Mouse (Mus musculus) liver, postnatal 0 days (tissue): ENCODE measurements at regions not wholly inside any gene's neighbourhood (a gene's known extent, or its start where the extent isn't known, plus 50 kb on each side); places are given as distances from the start of the nearest gene placed in this dataset.
A peak's percentile ranks its signal among the peaks of the same experiment; 100 is the strongest.

Source experiments
- ATAC-seq: fragments of 200-750 bp; cut with Nextera tagmentation; 2 replicates; pipeline ENCODE4 v1.8.0; 2017; ENCODE audit warnings: mild to moderate bottlenecking, moderate library complexity
- DNase-seq: peaks from one replicate; pipeline ENCODE4 v3.0.0-alpha.2; 2016
- H3K27ac ChIP-seq: fragments of 300-500 bp; sonication (generic); 2 replicates; pipeline ENCODE4 v1.5.1; 2014; ENCODE audit warnings: antibody characterized with exemption, moderate library complexity, mild to moderate bottlenecking, low read depth
- H3K27me3 ChIP-seq: fragments of 300-500 bp; sonication (generic); 2 replicates; pipeline ENCODE4 v1.6.1; 2014; ENCODE audit warnings: low read length, control low read depth, mixed read lengths; ENCODE audit not compliant: insufficient read depth
- H3K36me3 ChIP-seq: fragments of 300-500 bp; sonication (generic); replicated peaks from 2 replicates; pipeline ENCODE4 v1.6.1; 2014; ENCODE audit warnings: mild to moderate bottlenecking, control low read depth, low read length, moderate library complexity, mixed read lengths; ENCODE audit not compliant: insufficient read depth
- H3K4me1 ChIP-seq: fragments of 300-500 bp; sonication (generic); 2 replicates; pipeline ENCODE4 v1.6.1; 2014; ENCODE audit warnings: antibody characterized with exemption, mild to moderate bottlenecking, control low read depth; ENCODE audit not compliant: insufficient read depth
- H3K4me2 ChIP-seq: fragments of 300-500 bp; sonication (generic); 2 replicates; pipeline ENCODE4 v1.6.1; 2014; ENCODE audit warnings: low read depth, mild to moderate bottlenecking, low read length, moderate library complexity, mixed read lengths
- H3K4me3 ChIP-seq: fragments of 300-500 bp; sonication (generic); 2 replicates; pipeline ENCODE4 v1.5.1; 2014; ENCODE audit warnings: low read depth, low read length
- H3K9ac ChIP-seq: fragments of 300-500 bp; sonication (generic); replicated peaks from 2 replicates; pipeline ENCODE4 v1.6.1; 2014; ENCODE audit warnings: mild to moderate bottlenecking, moderate library complexity
- H3K9me3 ChIP-seq: fragments of 300-500 bp; sonication (generic); 2 replicates; pipeline ENCODE4 v1.6.1; 2016; ENCODE audit warnings: mild to moderate bottlenecking, control low read depth, low read length, mixed read lengths
- CTCF ChIP-seq: sonication (generic); IDR thresholded peaks from 2 replicates; pipeline ENCODE4 v1.5.1; 2016; ENCODE audit warnings: antibody characterized with exemption, low read depth
- EP300 ChIP-seq: IDR thresholded peaks from 2 replicates; pipeline ENCODE4 v1.6.1; 2016; ENCODE audit warnings: antibody characterized with exemption, low read depth, mild to moderate bottlenecking
- WGBS: fragments of 180-500 bp; shearing (Covaris S2); extraction: QIAGEN DNeasy Blood & Tissue Kit; methylation state at CpG from one replicate; pipeline ENCODE4 v1.1.7; 2014; ENCODE audit not compliant: insufficient replicate concordance; 5-methylcytosine and 5-hydroxymethylcytosine counted together

DNA sequence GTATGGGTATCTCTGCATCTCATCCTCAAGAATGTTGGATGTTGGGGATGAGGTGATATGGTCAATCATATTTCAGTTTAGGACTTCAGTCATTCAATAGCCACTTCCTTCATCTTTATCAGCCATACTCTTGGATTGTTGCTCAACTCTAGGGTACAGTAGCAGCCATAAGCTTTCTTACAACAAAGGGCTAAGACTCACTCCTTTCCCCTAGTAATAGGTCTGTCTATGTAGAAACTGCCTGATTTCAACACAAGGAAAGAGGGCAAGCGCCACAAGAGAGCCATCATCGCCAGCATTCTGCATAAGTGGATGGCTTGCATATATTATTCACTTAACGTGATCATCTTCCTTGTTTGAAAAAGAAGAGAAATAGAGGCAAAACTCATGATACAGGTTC is 107.5 kb upstream of the Rmdn2 start:
- ATAC-seq = no peak
- Histone ChIP-seq H3K27ac (no peak overlapping the region), H3K4me3 (no peak overlapping the region), H3K9me3 (no peaks in the 10 kb centered on the region), H3K4me2 (no peak overlapping the region), H3K36me3 (no peaks in the 10 kb centered on the region), H3K4me1 (no peaks in the 10 kb centered on the region), H3K9ac (no peak overlapping the region), H3K27me3 (no peaks in the 10 kb centered on the region)
- WGBS = 65% methylated on average over 3 of the region's 3 CpGs
- TF ChIP-seq EP300 (no peak), CTCF (no peak)
- no peak for DNase-seq

GRCm38 (mm10) chr17:79505565-79505964 is 106.1 kb upstream of the Rmdn2 start:
- TF ChIP-seq CTCF = no peak
- TF ChIP-seq EP300 = no peak
- Histone ChIP-seq H3K27me3 (no peaks in the 10 kb centered on the region), H3K4me3 (no peak overlapping the region), H3K36me3 (no peaks in the 10 kb centered on the region), H3K4me2 (no peak overlapping the region), H3K9ac (no peak overlapping the region), H3K4me1 (no peaks in the 10 kb centered on the region), H3K27ac (no peak overlapping the region), H3K9me3 (no peaks in the 10 kb centered on the region)
- DNase-seq (no peak), ATAC-seq (no peak)
- WGBS = 51% methylated on average over 1 of the region's 1 CpGs

- Histone ChIP-seq H3K4me1 (no peaks in the 10 kb centered on the region), H3K4me2 (no peak overlapping the region), H3K4me3 (no peak overlapping the region), H3K36me3 (no peaks in the 10 kb centered on the region), H3K9ac (no peak overlapping the region), H3K9me3 (no peaks in the 10 kb centered on the region), H3K27me3 (no peaks in the 10 kb centered on the region), H3K27ac (no peak overlapping the region)
- ATAC-seq (no peak), DNase-seq (no peak)
- TF ChIP-seq EP300 = no peak
- TF ChIP-seq CTCF = no peak
- WGBS = 73% methylated on average over 8 of the region's 8 CpGs
Observed at GRCm38 (mm10) chr17:79509281-79509680, 102.4 kb upstream of the Rmdn2 start.

GRCm38 (mm10) chr17:79509957-79510710 is 101.5 kb upstream of the Rmdn2 start:
- Histone ChIP-seq H3K9me3 (no peaks in the 10 kb centered on the region), H3K4me1 (no peaks in the 10 kb centered on the region), H3K36me3 (no peaks in the 10 kb centered on the region), H3K27ac (no peak overlapping the region), H3K27me3 (no peaks in the 10 kb centered on the region), H3K4me3 (no peak overlapping the region), H3K4me2 (no peak overlapping the region), H3K9ac (no peak overlapping the region)
- TF ChIP-seq CTCF (no peak), EP300 (no peak)
- 71% methylated on average over 11 of the region's 11 CpGs for WGBS
- no peak for DNase-seq
- ATAC-seq = no peak

GRCm38 (mm10) chr17:79511218-79511617 is 100.4 kb upstream of the Rmdn2 start:
- WGBS = 83% methylated on average over 9 of the region's 9 CpGs
- Histone ChIP-seq H3K36me3 (no peaks in the 10 kb centered on the region), H3K4me2 (no peak overlapping the region), H3K27me3 (no peaks in the 10 kb centered on the region), H3K9me3 (no peaks in the 10 kb centered on the region), H3K4me3 (no peak overlapping the region), H3K27ac (no peak overlapping the region), H3K9ac (no peak overlapping the region), H3K4me1 (no peaks in the 10 kb centered on the region)
- no peak for TF ChIP-seq CTCF
- no peak for TF ChIP-seq EP300
- ATAC-seq (no peak), DNase-seq (no peak)

DNA sequence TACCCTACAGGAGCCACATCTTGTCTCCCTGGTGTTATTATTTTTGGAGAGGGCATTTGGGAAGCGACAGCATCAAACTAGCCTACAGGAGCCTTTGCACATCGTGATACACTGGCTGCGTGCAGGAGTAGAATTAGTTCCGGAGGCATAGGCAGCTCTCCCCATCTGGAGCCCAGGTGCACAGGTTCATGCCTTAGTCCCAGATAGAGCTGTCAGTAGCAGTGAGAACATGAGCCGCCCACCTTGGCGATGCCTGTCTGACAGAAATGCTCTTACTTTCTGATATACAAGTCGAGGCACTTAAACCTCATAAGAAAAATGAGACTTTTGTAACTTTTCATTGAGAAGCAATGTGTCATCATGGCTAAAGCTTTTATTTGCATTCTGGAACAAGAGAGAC is 97.6 kb upstream of the Rmdn2 start:
- H3K36me3 ChIP-seq = no peaks in the 10 kb centered on the region
- no peak for ATAC-seq
- H3K9ac ChIP-seq = no peak overlapping the region
- H3K4me3 ChIP-seq = no peak overlapping the region
- no peaks in the 10 kb centered on the region for H3K9me3 ChIP-seq
- 78% methylated on average over 7 of the region's 7 CpGs for WGBS
- no peak overlapping the region for H3K27ac ChIP-seq
- H3K4me1 ChIP-seq = no peaks in the 10 kb centered on the region
- no peak overlapping the region for H3K4me2 ChIP-seq
- no peaks in the 10 kb centered on the region for H3K27me3 ChIP-seq
- no peak for DNase-seq
- TF ChIP-seq CTCF (no peak), EP300 (no peak)

- Histone ChIP-seq H3K27me3 (no peaks in the 10 kb centered on the region), H3K9ac (no peak overlapping the region), H3K9me3 (no peaks in the 10 kb centered on the region), H3K36me3 (no peaks in the 10 kb centered on the region), H3K4me2 (no peak overlapping the region), H3K27ac (no peak overlapping the region), H3K4me1 (no peaks in the 10 kb centered on the region), H3K4me3 (no peak overlapping the region)
- TF ChIP-seq EP300 = no peak
- peak; percentile 66 for TF ChIP-seq CTCF
- DNase-seq = peak; percentile 25
- 63% methylated on average over 3 of the region's 3 CpGs for WGBS
- ATAC-seq = no peak
Observed at GRCm38 (mm10) chr17:79518185-79518584, 93.5 kb upstream of the Rmdn2 start.
